Mouse (Mus musculus) liver, postnatal 0 days (tissue): ENCODE measurements around the gene Zfp811. TPM values are rescaled to one million over a fixed set of nuclear protein-coding genes. Genes with fewer than 3 reads are reported as not detected.

Experiments used
- ATAC-seq: fragments of 200-750 bp; cut with Nextera tagmentation; 2 replicates; pipeline ENCODE4 v1.8.0; 2017; ENCODE audit warnings: mild to moderate bottlenecking, moderate library complexity
- DNase-seq: peaks from one replicate; pipeline ENCODE4 v3.0.0-alpha.2; 2016
- H3K27ac ChIP-seq: fragments of 300-500 bp; sonication (generic); 2 replicates; pipeline ENCODE4 v1.5.1; 2014; ENCODE audit warnings: antibody characterized with exemption, moderate library complexity, mild to moderate bottlenecking, low read depth
- H3K27me3 ChIP-seq: fragments of 300-500 bp; sonication (generic); 2 replicates; pipeline ENCODE4 v1.6.1; 2014; ENCODE audit warnings: low read length, control low read depth, mixed read lengths; ENCODE audit not compliant: insufficient read depth
- H3K36me3 ChIP-seq: fragments of 300-500 bp; sonication (generic); replicated peaks from 2 replicates; pipeline ENCODE4 v1.6.1; 2014; ENCODE audit warnings: mild to moderate bottlenecking, control low read depth, low read length, moderate library complexity, mixed read lengths; ENCODE audit not compliant: insufficient read depth
- H3K4me1 ChIP-seq: fragments of 300-500 bp; sonication (generic); 2 replicates; pipeline ENCODE4 v1.6.1; 2014; ENCODE audit warnings: antibody characterized with exemption, mild to moderate bottlenecking, control low read depth; ENCODE audit not compliant: insufficient read depth
- H3K4me2 ChIP-seq: fragments of 300-500 bp; sonication (generic); 2 replicates; pipeline ENCODE4 v1.6.1; 2014; ENCODE audit warnings: low read depth, mild to moderate bottlenecking, low read length, moderate library complexity, mixed read lengths
- H3K4me3 ChIP-seq: fragments of 300-500 bp; sonication (generic); 2 replicates; pipeline ENCODE4 v1.5.1; 2014; ENCODE audit warnings: low read depth, low read length
- H3K9ac ChIP-seq: fragments of 300-500 bp; sonication (generic); replicated peaks from 2 replicates; pipeline ENCODE4 v1.6.1; 2014; ENCODE audit warnings: mild to moderate bottlenecking, moderate library complexity
- H3K9me3 ChIP-seq: fragments of 300-500 bp; sonication (generic); 2 replicates; pipeline ENCODE4 v1.6.1; 2016; ENCODE audit warnings: mild to moderate bottlenecking, control low read depth, low read length, mixed read lengths
- CTCF ChIP-seq: sonication (generic); IDR thresholded peaks from 2 replicates; pipeline ENCODE4 v1.5.1; 2016; ENCODE audit warnings: antibody characterized with exemption, low read depth
- EP300 ChIP-seq: IDR thresholded peaks from 2 replicates; pipeline ENCODE4 v1.6.1; 2016; ENCODE audit warnings: antibody characterized with exemption, low read depth, mild to moderate bottlenecking
- WGBS: fragments of 180-500 bp; shearing (Covaris S2); extraction: QIAGEN DNeasy Blood & Tissue Kit; methylation state at CpG from one replicate; pipeline ENCODE4 v1.1.7; 2014; ENCODE audit not compliant: insufficient replicate concordance; 5-methylcytosine and 5-hydroxymethylcytosine counted together
- polyA plus RNA-seq: library from polyadenylated mRNA; unstranded; fragments of >200 nt; fragmentation: Nextera tagmentation; extraction: Ambion mirVana; gene quantifications from 2 replicates; pipeline ENCODE4 v1.2.1, GENCODE M21; 2015

Gene Zfp811
- polyA plus RNA-seq, 1 experiment from 2014 or later, result 0.02 TPM

DNA sequence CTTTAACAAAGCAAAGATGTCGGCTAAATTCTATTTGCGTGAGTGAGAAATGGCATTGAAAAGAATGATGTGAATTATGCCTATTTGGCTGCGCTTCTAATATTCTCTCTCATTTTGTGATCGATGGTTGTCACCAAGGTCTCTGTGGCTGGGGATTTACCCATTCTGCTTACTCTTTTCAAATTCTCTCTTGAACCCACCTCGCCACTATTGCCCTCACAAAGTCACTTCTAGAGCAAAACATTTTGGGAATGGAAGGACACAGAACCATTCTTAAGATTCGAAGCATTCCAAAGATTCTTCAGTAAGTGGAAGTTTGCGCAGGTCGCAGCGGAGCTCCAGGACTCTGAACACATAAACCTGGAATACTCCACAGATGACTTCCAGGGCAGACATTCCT, 21.2 kb downstream of the Zfp811 start:
- no peak overlapping the region for H3K27ac ChIP-seq
- peak overlapping the region; percentile 11; the same call in 1 of the 2 replicates for H3K9ac ChIP-seq
- peaks cover 18% of the 10 kb centered on the region for H3K4me1 ChIP-seq
- no peak for DNase-seq
- peaks cover 22% of the 10 kb centered on the region for H3K36me3 ChIP-seq
- peak overlapping the region; percentile 84 for H3K4me3 ChIP-seq
- no peaks in the 10 kb centered on the region for H3K9me3 ChIP-seq
- no peaks in the 10 kb centered on the region for H3K27me3 ChIP-seq
- WGBS, result 20% methylated on average over 9 of the region's 9 CpGs
- TF ChIP-seq EP300 (no peak), CTCF (no peak)
- ATAC-seq, result no peak
- peak overlapping the region; percentile 68 for H3K4me2 ChIP-seq

DNA sequence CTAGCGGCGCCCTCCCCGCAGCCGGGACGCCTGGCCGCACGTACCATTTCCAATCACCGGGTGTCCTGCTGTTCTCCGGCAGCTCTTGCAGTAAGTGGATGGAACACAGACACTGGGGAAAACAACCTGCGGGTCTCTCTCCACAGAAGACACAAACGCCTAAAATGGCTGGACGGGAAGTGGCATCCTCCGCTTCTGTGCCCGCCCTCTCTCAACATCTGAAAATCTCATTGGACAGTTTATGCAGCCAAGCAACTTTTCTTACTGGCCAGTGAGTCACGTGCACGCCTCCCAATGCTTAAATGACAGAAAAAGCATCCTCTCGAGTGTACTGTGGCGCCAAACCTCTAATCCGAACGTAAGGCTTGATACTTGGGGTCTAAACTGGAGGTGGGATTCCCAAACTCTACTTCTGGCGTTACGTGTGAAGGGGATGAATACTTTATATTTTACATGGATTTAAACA, 21.6 kb downstream of the Zfp811 start, which contains the start of gene Zfp871:
Zfp871 (minus strand) TSS at position 194 of the 466 bp plus-strand sequence.
- under 1% methylated on average over 22 of the region's 22 CpGs for WGBS
- TF ChIP-seq EP300 (no peak), CTCF (no peak)
- Histone ChIP-seq H3K27me3 (no peaks in the 10 kb centered on the region), H3K36me3 (peaks cover 25% of the 10 kb centered on the region), H3K9me3 (no peaks in the 10 kb centered on the region), H3K9ac (peak within 1 kb of the TSS; percentile 93), H3K27ac (peak within 1 kb of the TSS; percentile 96), H3K4me1 (peaks cover 18% of the 10 kb centered on the region), H3K4me2 (peak within 1 kb of the TSS; percentile 68), H3K4me3 (peak within 1 kb of the TSS; percentile 84)
- ATAC-seq, result peak; percentile 95
- DNase-seq, result peak; percentile 87

DNA sequence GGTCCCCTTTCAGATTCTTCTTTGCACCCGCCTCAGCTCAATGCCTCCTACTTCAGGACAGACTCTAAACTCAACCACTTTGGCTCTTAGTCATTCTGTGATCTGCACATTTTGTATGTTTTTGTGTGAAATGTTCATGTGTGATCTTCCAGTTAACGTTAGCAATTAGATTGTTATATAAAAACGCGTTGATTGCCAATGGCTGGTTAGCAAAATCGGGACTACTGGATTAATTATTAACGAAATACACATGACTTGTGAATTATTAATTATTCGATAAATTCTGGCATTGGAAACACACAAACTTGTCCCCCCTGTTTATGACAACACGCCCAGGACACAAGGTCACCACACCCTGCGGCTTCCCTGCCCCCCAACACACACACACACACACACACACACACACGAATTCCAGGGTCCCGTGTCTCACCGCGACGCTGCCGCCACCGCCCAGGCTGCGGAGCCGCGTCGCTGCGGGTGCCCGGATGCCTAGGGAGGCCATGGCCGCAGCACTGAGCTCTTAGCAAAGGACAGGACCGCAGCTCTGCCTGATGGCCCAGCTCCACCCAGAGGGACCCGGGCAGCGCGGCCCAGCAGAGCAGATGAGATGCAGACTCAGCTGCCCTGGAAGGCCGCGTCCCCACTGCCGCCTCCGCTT, 22.2 kb downstream of the Zfp811 start:
- Histone ChIP-seq H3K27me3 (no peaks in the 10 kb centered on the region), H3K4me1 (peaks cover 18% of the 10 kb centered on the region), H3K27ac (peak overlapping the region; percentile 96), H3K4me2 (peak overlapping the region; percentile 68), H3K9me3 (no peaks in the 10 kb centered on the region), H3K4me3 (peak overlapping the region; percentile 84), H3K9ac (peak overlapping the region; percentile 93), H3K36me3 (peaks cover 31% of the 10 kb centered on the region)
- peak; percentile 82 for ATAC-seq
- TF ChIP-seq CTCF, result no peak
- no peak for TF ChIP-seq EP300
- DNase-seq, result peak; percentile 71
- under 1% methylated on average over 28 of the region's 31 CpGs for WGBS

DNA sequence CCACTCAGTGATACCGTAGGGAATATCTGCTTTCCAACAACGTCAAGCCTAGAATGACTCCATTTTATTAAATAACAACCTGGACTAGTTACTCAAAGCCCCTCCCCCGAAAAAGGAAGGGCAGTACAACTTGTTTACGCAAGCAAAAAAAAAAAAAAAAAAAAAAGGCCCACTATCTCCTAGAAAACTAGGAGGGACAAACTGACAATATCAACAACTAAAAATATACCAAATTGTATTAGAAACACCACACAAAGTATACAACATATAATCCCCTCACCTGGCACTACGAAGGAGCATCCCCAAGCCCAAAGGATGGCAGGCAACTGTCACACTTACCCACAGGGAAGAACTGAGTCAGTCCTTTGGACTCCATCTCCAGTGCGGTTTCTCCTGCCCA, 22.8 kb downstream of the Zfp811 start:
- peak overlapping the region; percentile 93 for H3K9ac ChIP-seq
- TF ChIP-seq EP300 (no peak), CTCF (no peak)
- H3K4me3 ChIP-seq, result peak overlapping the region; percentile 84
- H3K27me3 ChIP-seq, result no peaks in the 10 kb centered on the region
- H3K27ac ChIP-seq, result peak overlapping the region; percentile 2; the same call in 1 of the 2 replicates
- 46% methylated on average over 6 of the region's 6 CpGs for WGBS
- peaks cover 18% of the 10 kb centered on the region for H3K4me1 ChIP-seq
- no peaks in the 10 kb centered on the region for H3K9me3 ChIP-seq
- no peak for DNase-seq
- peak overlapping the region; percentile 68 for H3K4me2 ChIP-seq
- H3K36me3 ChIP-seq, result peaks cover 33% of the 10 kb centered on the region
- ATAC-seq, result no peak

DNA sequence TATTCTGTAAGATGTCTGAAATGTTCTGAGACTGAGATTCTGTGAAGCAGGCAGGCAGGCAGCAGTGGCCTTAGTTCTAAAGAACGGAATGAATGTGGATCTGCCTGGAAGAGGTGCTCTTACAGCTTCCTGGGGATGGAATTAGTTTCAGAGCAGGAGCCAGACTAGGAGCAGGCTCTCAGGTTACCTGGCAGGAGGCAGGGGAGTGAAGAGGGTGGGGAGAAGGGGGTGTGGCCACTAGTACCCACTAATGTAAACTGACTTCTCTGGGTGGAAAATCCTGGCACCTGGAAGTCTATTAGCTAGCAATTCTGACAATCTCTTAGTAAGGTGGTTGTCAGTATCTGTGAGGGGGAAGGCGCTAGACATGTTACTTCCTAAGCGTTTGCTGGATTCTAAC, 24.1 kb downstream of the Zfp811 start:
- H3K27ac ChIP-seq, result no peak overlapping the region
- no peak overlapping the region for H3K4me3 ChIP-seq
- H3K9ac ChIP-seq, result no peak overlapping the region
- DNase-seq, result no peak
- no peaks in the 10 kb centered on the region for H3K27me3 ChIP-seq
- peaks cover 18% of the 10 kb centered on the region for H3K4me1 ChIP-seq
- 87% methylated on average over 3 of the region's 3 CpGs for WGBS
- peaks cover 33% of the 10 kb centered on the region for H3K36me3 ChIP-seq
- TF ChIP-seq EP300 (no peak), CTCF (no peak)
- H3K4me2 ChIP-seq, result no peak overlapping the region
- no peak for ATAC-seq
- H3K9me3 ChIP-seq, result no peaks in the 10 kb centered on the region

DNA sequence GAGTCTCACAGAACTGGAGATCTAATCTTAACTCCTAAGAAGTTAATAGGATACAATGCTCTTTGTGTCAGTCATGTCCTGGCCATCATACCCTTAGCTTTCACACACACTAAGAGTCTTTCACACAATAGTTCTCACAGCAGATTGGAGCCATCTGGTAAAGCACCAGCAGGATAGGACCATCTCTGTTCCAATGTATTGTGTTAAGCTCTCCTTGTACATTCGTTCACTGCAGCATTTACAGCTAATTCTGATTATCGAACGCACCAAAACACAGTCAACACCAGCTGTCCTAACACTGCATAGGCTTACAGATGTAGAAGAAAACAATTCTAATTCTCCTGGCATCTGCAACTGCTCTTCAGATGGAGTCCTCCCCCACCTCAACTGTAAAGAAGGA, 32.2 kb downstream of the Zfp811 start:
- TF ChIP-seq CTCF (no peak), EP300 (no peak)
- no peaks in the 10 kb centered on the region for H3K27me3 ChIP-seq
- H3K4me1 ChIP-seq, result no peaks in the 10 kb centered on the region
- no peak for ATAC-seq
- WGBS, result 88% methylated on average over 3 of the region's 3 CpGs
- no peak overlapping the region for H3K4me3 ChIP-seq
- no peak for DNase-seq
- no peak overlapping the region for H3K9ac ChIP-seq
- H3K4me2 ChIP-seq, result no peak overlapping the region
- no peaks in the 10 kb centered on the region for H3K9me3 ChIP-seq
- peaks cover 55% of the 10 kb centered on the region for H3K36me3 ChIP-seq
- no peak overlapping the region for H3K27ac ChIP-seq
